Mouse (Mus musculus) cortical plate, adult 2 months (tissue): ENCODE results near the gene Efcab11.
"Not testable (repeated sequence)": the region's sequence is repeated elsewhere in the genome, so short reads cannot be mapped to it uniquely, and the experiment has no call there.

Experiments used
- CTCF ChIP-seq: fragments of 200-500 bp; IDR thresholded peaks from 2 replicates; pipeline ENCODE4 v1.5.1; 2011; ENCODE audit warnings: mild to moderate bottlenecking, control low read depth, low read length; ENCODE audit not compliant: insufficient read depth; ENCODE audit errors: extremely low read depth
- POLR2A ChIP-seq: fragments of 200-500 bp; IDR thresholded peaks from 2 replicates; pipeline ENCODE4 v1.6.1; 2011; ENCODE audit warnings: mild to moderate bottlenecking, low read length, control low read depth; ENCODE audit not compliant: insufficient read depth; ENCODE audit errors: extremely low read depth

- TF ChIP-seq POLR2A, CTCF: not testable (repeated sequence)
Observed at GRCm38 (mm10) chr12:99806741-99807140, 77.5 kb downstream of the Efcab11 start.
